Mouse (Mus musculus) lung, adult 2 months (tissue): Measurements from ENCODE around the gene Mrpl48. TPM values are rescaled to one million over a fixed set of nuclear protein-coding genes. Genes with fewer than 3 reads are reported as not detected.

Source experiments
- DNase-seq: peaks from one replicate; pipeline ENCODE4 v3.0.0; 2022
- H3K4me1 ChIP-seq: fragments of 200-500 bp; 2 replicates; pipeline ENCODE4 v1.6.1; 2011; ENCODE audit warnings: low read length; ENCODE audit not compliant: control insufficient read depth, insufficient read depth
- H3K4me3 ChIP-seq: fragments of 200-500 bp; replicated peaks from 2 replicates; pipeline ENCODE3; 2011; ENCODE audit warnings: low read depth, mild to moderate bottlenecking, control low read depth, low read length; ENCODE audit errors: extremely low read depth
- CTCF ChIP-seq: fragments of 200-500 bp; IDR thresholded peaks from 2 replicates; pipeline ENCODE4 v1.5.1; 2011; ENCODE audit warnings: mild to moderate bottlenecking, low read length, control low read depth; ENCODE audit not compliant: insufficient read depth
- POLR2A ChIP-seq: fragments of 200-500 bp; IDR thresholded peaks from 2 replicates; pipeline ENCODE4 v1.6.1; 2011; ENCODE audit warnings: low read depth, mild to moderate bottlenecking, control low read depth, low read length, borderline replicate concordance; ENCODE audit errors: extremely low read depth
- WGBS: fragments of 180-500 bp; shearing (Covaris S2); methylation state at CpG from one replicate; pipeline ENCODE4 v1.1.7; 2018; 5-methylcytosine and 5-hydroxymethylcytosine counted together
- polyA plus RNA-seq: library from polyadenylated mRNA; depleted of rRNA; stranded (reverse); fragments of >200 nt; gene quantifications from 2 replicates; pipeline ENCODE4 v1.2.3, GENCODE M21; 2012; rRNA removed

Gene Mrpl48
- polyA plus RNA-seq, 1 experiment = 10.4 TPM

DNA sequence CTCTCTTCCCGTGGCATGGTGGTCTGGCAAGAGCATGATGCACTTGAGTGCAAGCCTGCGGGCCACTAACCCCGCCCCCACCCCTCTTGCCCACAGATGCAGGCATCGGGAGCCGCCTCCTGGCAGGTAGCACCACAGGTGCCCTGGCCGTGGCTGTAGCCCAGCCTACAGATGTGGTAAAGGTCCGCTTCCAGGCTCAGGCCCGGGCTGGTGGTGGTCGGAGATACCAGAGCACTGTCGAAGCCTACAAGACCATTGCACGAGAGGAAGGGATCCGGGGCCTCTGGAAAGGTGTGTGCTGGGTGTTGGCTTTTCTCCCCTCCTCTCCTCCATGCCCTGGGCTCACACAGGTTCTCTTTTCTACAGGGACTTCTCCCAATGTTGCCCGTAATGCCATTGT, 110.1 kb downstream of the Mrpl48 start:
- H3K4me3 ChIP-seq = no peak overlapping the region
- TF ChIP-seq CTCF = no peak
- TF ChIP-seq POLR2A = no peak
- H3K4me1 ChIP-seq = peaks cover 21% of the 10 kb centered on the region
- WGBS = 84% methylated on average over 13 of the region's 13 CpGs
- no peak for DNase-seq

DNA sequence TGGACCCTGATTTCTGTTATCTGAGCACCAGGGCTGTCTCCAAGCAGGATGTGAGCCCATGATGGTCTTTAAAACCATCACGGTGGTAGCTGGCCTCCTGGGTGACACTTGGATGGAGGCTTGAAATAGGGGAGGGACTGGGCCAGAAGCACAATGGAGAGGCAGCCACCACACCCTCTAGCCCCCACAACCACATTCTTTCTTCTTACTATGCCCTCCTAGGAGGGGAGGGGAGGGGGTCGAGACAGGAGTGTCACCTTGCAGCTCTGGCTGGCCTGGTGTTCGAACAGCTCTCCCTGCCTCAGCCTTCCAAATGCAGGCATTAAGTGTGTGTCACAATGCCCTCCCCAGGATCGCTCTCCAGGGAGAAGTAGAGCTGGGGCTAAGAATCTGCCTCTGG, 110.7 kb downstream of the Mrpl48 start:
- Histone ChIP-seq H3K4me1 (peaks cover 17% of the 10 kb centered on the region), H3K4me3 (no peak overlapping the region)
- 66% methylated on average over 4 of the region's 4 CpGs for WGBS
- DNase-seq = no peak
- TF ChIP-seq CTCF = no peak
- TF ChIP-seq POLR2A = no peak

DNA sequence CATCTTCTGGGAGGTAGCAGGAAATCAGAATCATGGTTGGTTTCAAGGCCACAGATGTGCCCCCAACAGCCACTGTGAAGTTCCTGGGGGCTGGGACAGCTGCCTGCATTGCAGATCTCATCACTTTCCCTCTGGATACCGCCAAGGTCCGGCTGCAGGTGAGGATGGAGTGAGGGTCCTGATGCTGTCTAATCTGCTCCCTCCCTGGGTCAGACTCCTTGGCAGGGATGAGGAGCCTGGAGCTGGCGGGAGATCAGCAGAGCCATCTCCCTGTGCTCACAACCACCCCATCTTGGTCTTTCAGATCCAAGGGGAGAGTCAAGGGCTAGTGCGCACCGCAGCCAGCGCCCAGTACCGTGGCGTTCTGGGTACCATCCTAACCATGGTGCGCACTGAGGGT, 111.3 kb downstream of the Mrpl48 start:
- no peak overlapping the region for H3K4me3 ChIP-seq
- TF ChIP-seq POLR2A = no peak
- no peak for TF ChIP-seq CTCF
- WGBS = 97% methylated on average over 9 of the region's 9 CpGs
- H3K4me1 ChIP-seq = peaks cover 19% of the 10 kb centered on the region
- no peak for DNase-seq

DNA sequence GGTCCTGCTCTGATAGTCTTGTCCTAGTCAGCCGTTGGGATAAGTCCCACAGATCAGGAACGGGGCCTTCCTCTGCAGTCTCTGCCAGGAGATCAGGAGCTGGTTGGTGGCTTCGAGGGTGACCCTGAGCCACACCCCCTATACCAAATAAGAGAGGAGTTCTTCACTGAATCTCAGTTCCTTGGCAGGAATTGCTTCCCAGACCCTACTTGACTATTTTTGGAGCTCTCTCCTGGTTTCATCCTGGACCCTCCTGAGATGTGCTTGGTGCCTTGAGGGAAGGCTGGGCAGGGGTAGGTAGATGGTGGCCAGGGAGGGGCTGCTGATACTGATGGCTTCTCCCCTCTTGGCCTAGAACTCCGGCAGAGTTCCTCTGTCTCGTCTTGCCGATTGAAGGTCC, 111.7 kb downstream of the Mrpl48 start:
- TF ChIP-seq POLR2A = no peak
- no peak for TF ChIP-seq CTCF
- H3K4me3 ChIP-seq = peak overlapping the region; percentile 67
- 51% methylated on average over 6 of the region's 6 CpGs for WGBS

More for the DNA sequence above, 111.7 kb downstream of the Mrpl48 start:
- H3K4me1 ChIP-seq = peaks cover 19% of the 10 kb centered on the region
- DNase-seq = no peak

Other genes with a start within 250 kb of the Mrpl48 start
- gene C2cd3, start 236.1 kb downstream of the Mrpl48 start, polyA plus RNA-seq = 14.7 and 16.6 TPM in 2 replicates
- 77.0 and 93.3 TPM in 2 replicates for gene Ppme1, start 236.0 kb downstream of the Mrpl48 start, polyA plus RNA-seq
- 5.0 and 7.8 TPM in 2 replicates for gene Ucp3, start 135.3 kb downstream of the Mrpl48 start, polyA plus RNA-seq
- 467 and 695 TPM in 2 replicates for gene Ucp2, start 115.0 kb downstream of the Mrpl48 start, polyA plus RNA-seq
- 8.3 and 15.2 TPM in 2 replicates for gene Dnajb13, start 93.3 kb downstream of the Mrpl48 start, polyA plus RNA-seq
- 8.5 and 9.0 TPM in 2 replicates for gene Coa4, start 71.2 kb downstream of the Mrpl48 start, polyA plus RNA-seq
- gene Rab6a, start 891 bp downstream of the Mrpl48 start, polyA plus RNA-seq = 30.3 and 42.9 TPM in 2 replicates
- 181 and 197 TPM in 2 replicates for gene Plekhb1, start 54.1 kb upstream of the Mrpl48 start, polyA plus RNA-seq
- 84.8 and 96.6 TPM in 2 replicates for gene Fam168a, start 98.3 kb upstream of the Mrpl48 start, polyA plus RNA-seq